Mouse (Mus musculus): ENCODE measurements around the gene Sycp3.
"Not testable (repeated sequence)": the region's sequence is repeated elsewhere in the genome, so short reads cannot be mapped to it uniquely, and the experiment has no call there.

Gene Sycp3

GRCm38 (mm10) chr10:88459502-88459992, at the start of gene Sycp3:
Sycp3 (plus strand) TSS chr10:88459569.
- no peak for DNase-seq

- no peak for DNase-seq
These were observed 49.6 kb upstream of the Sycp3 start for GRCm38 (mm10) chr10:88409751-88410150.

DNA sequence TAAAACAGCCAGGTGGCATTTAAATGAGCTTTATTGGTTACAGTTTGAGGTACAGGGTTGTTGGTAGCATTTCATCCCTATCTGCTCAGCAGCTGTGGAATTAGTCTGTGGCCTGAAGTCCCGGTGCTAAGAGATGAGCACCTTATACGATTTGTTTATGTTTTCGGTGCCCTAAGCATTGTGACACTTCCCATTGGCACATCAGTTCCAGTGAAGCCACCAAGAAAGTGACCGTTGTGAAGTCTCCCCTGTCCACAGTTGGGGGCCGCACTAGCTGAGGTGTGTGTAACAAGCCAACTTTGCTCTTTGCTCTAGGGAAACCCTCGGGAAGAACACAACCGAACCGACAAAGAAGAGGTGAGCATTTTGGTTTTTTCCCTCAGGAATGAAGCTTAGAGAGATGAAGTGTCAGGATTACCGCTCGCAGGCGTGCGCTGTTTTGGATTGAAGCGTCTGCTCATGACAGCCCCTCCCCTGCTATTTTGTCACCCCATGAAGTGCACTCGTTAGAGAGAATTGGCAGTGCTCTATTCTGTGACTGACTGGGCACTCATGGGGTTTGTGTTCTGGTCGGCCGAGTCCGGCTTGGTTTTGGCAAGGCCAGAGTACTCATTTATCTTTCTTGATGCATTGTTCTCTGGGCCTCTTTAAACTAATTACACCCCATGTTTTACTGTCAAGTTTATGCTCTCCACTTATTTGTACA, 46.9 kb upstream of the Sycp3 start:
- DNase-seq: no peak

GRCm38 (mm10) chr10:88417686-88418085, 41.7 kb upstream of the Sycp3 start:
- DNase-seq: no peak

- DNase-seq: no peak
These were observed 39.2 kb upstream of the Sycp3 start for GRCm38 (mm10) chr10:88420141-88420541.

- no peak for DNase-seq
These were observed 38.5 kb upstream of the Sycp3 start for GRCm38 (mm10) chr10:88420655-88421435.

- DNase-seq: peak; percentile 75
These were observed 33.1 kb upstream of the Sycp3 start for GRCm38 (mm10) chr10:88426158-88426816.

DNA sequence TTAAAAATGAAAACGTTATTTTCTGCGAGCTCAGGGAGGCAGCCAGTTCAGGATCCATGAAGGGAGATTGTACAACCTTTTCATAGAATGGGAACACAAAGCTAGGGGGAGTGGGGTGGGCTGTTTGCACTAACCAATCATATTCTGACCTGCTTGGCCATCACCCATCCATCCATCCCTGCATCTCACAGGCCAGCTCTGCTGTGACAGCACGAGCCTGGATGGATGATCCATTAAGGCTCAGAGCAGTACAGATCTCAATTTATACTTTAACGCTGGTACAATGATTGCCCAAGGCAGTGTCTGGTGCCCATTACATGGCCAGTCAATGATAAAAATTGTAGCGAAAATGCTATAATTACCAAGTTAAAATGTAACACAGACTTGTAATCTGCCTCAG, 32.5 kb upstream of the Sycp3 start:
- no peak for DNase-seq

DNA sequence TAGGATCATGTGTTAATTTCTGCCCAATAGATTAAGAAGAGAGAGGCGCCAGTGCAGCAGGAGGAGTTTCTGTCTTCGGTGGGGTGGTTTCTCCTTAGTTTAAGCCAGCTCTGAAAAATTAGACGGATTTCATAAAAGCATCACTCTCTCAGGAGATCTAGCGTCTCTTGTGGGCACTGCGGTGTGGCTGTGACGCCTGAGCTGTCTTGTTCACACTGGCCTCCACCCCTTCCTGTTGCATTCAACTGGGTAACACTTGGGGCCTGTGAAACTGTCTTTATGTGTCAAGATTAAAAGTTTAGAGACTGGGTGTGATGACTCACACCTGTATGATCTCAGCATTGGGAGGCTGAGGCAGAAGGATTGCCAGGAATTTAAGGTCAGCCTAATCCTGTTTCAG, 31.4 kb upstream of the Sycp3 start:
- no peak for DNase-seq

GRCm38 (mm10) chr10:88441224-88441623, 18.1 kb upstream of the Sycp3 start:
- DNase-seq: no peak

- peak; percentile 39 for DNase-seq
These were observed 8.1 kb upstream of the Sycp3 start for GRCm38 (mm10) chr10:88451221-88451620.

GRCm38 (mm10) chr10:88451990-88452389, 7.4 kb upstream of the Sycp3 start:
- DNase-seq: no peak

GRCm38 (mm10) chr10:88457816-88458215, 1.6 kb upstream of the Sycp3 start:
- peak; percentile 19 for DNase-seq

DNA sequence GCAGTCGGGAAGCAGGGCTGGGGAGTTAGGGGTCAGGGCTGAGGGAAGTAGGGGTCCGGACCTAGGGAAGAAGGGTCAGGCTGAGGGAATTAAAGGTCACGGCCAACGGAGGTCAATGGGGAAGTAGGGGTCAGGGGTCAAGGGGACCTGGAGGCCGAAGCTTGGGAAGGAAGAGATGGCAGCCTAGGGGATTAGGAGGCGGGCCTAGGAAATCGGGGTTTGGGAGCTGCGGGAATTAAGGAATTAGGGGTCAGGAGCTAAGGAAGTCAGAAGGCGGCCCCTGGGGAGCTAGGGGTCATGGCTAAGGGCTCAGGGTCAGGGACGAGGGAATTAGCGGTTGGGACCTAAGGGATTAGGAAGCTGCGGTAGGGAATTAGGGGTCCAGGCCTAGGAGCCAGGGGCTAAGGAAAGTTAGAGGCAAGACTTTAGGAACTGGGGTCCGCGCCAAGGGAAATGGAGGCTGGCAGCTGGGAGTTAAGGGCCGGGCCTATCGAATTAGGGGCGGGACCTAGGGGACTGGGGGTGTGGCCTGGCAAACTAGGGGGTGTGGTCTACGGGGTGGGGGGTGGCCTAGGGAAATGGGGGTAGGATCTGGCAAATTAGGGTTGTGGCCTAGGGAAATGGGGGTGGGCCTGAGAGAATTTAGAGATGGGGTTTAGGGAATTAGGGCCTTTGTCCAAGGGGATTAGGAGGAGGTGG, 902 bp downstream of the Sycp3 start:
- no peak for DNase-seq

DNA sequence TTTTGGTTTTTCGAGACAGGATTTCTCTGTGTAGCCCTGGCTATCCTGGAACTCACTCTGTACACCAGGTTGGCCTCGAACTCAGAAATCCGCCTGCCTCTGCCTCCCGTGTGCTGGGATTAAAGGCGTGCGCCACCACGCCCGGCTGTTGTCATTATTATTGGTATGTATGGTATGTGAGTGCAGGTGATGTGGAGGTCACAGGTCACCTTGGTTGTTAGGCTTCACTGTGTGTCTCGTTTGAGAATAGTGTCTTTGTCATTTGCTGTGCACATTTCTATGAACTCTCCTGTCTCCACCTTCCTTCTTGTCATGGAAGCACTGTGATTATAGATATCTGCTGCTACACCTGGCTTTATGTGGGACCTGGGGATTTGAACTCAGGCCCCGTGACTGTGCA, 23.5 kb downstream of the Sycp3 start:
- not testable (repeated sequence) for DNase-seq

GRCm38 (mm10) chr10:88488629-88489028, 29.3 kb downstream of the Sycp3 start:
- no peak for DNase-seq

DNA sequence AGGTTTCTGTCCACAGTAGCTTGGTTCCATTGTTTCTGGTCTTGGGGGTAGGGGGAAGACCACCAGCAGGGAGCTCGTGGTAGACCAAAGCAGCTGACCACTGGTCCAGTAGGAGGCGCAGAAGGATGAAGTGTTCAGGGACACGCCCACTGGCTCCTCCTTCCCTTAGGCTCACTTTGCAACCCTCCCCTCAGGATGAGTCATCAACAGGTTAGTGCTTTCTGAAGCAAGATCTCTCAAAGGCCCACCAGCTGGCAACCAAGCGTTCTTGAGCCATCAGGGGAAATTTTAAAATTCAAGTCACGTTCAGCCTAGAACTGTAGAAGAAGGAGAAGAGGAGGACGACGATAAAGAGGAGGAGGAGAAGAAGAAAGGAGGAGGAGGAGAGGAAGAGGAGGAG, 32.3 kb downstream of the Sycp3 start:
- no peak for DNase-seq

DNA sequence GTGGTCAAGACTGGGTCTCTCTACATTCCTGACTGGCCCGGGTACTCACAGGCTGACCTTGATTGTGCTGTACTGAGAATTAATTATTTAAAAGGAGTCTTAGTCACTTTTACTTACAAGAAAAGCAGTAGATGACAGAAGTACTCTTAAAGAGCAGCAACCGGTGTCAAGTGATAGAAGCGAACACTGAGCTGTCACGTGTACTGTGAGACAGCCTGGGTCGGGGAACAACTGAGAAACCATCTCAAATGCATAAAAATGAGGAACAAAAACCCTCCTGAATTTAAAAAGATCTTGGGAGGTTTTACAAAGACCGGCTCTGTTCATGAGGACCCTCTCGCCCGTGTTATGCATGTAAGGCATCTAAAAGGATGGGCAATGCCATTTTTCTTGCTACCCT, 33.3 kb downstream of the Sycp3 start:
- DNase-seq: no peak

DNA sequence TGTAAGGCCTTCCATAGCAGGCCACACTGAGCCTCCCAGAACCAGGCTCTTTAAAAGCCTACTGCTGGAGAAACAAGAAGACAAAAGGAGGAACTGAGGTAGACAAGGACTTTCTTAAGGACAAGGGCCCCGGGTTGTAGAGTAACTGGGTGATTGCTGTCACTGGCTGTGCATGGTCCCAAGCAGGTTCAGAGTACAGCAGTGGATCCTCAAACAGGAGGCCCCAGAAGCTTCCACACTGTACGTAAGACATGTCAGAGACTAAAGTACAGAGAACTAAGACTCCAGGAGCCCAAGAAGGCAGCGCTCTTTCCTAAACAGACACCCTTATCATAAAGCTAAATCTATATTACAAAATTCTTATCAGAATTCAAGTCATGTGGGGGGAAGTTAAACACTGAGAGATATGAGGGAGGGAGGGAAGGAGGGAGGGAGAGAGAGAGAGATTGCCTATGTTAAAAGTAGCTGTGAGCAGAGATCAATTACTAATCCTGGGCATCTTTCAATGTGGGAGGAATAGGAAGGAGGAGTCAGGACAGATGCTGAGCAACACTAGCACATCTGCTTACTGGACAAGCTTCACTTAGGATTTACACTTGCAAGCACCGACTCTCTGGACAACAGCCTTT, 35.7 kb downstream of the Sycp3 start:
- no peak for DNase-seq

DNA sequence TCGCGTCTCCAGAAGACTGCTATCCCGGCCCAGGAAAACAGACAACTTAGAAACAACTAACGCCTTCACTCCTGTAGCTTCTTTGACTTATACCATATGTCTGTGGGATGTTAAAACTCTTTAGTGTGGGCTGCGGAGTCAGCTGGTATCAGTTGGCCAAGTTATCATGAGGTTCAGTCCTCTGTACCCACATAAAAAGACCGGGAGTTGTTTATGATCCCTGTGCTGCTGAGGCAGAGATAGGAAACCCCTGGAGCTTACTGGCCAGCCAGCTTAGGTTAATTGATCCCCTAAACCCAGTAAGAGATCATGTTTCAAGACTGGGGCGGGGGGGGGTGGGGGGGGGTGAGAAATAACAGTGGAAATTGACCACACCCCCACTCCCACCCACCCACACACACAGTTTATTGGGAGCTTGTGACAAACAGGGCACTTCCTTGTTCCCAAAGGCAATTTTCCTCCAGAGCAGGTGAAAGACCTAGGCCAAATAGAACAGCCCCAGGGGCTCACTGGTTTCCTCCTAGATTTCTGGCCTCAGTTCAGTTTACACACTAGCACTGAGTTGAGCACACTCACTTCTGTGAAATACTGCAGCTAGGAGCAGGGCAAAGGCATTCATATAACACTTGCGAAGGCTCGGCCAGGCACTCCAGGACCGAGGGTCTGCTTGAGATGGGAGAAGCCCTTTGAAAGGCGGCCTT, 37.6 kb downstream of the Sycp3 start:
- no peak for DNase-seq

DNA sequence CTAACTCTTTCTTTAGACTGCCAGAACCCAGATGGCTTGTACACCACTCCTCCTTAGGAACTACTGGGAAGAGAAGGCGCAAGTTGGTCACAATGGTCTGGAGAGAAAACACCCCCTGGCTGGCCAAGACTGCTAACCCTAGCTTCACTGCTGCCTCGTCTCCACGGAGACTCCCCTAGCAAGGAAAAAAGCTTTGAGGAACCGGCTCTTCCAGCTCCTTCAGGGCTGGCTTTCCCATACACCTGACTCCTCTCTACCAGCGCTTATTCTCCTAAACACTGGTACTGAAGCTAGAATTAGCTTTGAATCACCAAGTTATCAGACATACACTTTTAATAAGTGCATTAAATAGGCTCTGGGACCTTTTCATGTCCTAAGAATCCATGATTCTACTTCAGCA, 40.6 kb downstream of the Sycp3 start:
- DNase-seq: no peak

DNA sequence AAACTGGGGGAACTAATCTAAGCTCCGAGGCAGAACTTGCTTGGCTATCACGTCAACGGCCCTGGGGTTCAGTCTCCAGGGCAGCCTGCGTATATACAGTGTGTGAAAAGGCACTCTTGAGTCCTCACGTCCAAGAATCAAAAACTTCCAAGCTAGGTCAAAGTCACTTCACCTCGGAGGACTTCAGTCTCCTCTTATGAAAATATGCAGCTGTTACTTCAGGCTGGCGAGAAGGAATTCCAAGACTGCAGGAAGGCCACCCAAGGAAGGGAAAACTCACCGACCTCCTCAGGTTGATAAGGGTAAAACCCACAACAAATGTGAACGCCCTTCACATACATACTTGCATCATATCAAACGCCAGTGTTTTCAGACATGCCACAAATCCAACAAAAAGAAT, 42.0 kb downstream of the Sycp3 start:
- DNase-seq: no peak
